Mouse (Mus musculus): ENCODE results near the gene Acot1. TPM values are rescaled to one million over a fixed set of nuclear protein-coding genes. Genes with fewer than 3 reads are reported as not detected.
"Not testable (repeated sequence)": the region's sequence is repeated elsewhere in the genome, so short reads cannot be mapped to it uniquely, and the experiment has no call there.

The Acot1 gene
- 37.4 and 48.4 TPM in 2 replicates for polyA plus RNA-seq (2015; fragmentation: Nextera tagmentation; extraction: Ambion mirVana)

GRCm38 (mm10) chr12:84009171-84009965 lies at the start of gene Acot1:
Acot1 (plus strand) TSS chr12:84009490.
- not testable (repeated sequence) for H3K4me1 ChIP-seq (ENCODE audit: control insufficient read depth, insufficient read depth, low read length); H3K27me3 ChIP-seq (ENCODE audit: control insufficient read depth, insufficient read depth, low read length); H3K9me3 ChIP-seq (replicated peaks; ENCODE audit: control insufficient read depth, low read length); H3K36me3 ChIP-seq (ENCODE audit: control insufficient read depth, insufficient read depth, low read length)
- H3K27ac ChIP-seq (ENCODE audit: low read length), result peak within 1 kb of the TSS; percentile 6; the same call in 1 of the 2 replicates
- peak; percentile 96 for ATAC-seq (ENCODE audit: insufficient read depth, low FRiP score)
- H3K4me3 ChIP-seq (replicated peaks; ENCODE audit: low read length), result peak within 1 kb of the TSS; percentile 49
- H3K4me2 ChIP-seq (ENCODE audit: low read depth, low read length), result peak within 1 kb of the TSS; percentile 45
- H3K9ac ChIP-seq (ENCODE audit: low read length), result peak within 1 kb of the TSS; percentile 68
- under 1% methylated on average over 53 of the region's 70 CpGs for WGBS

DNA sequence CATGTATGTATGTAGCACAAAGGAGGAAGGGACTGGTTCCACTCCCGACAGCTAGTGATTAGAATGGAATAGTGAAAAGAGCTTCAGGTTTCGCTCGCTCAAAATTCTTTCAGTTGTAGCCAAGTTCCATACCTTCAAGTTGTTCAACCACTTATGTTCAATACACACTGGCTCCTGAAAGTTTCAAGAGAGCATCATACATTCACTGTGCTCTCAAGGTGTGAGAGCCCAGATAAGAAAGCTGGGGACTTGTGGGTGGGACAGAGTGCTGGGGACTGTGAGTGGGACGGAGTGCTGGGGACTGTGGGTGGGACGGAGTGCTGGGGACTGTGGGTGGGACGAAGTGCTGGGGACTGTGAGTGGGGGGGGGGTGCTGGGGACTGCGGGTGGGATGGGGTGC lies 44.1 kb upstream of the Acot1 start:
- Histone ChIP-seq H3K9me3 (replicated peaks; ENCODE audit: control insufficient read depth, low read length) (no peaks in the 10 kb centered on the region), H3K27me3 (ENCODE audit: control insufficient read depth, insufficient read depth, low read length) (no peaks in the 10 kb centered on the region), H3K4me2 (ENCODE audit: low read depth, low read length) (no peak overlapping the region), H3K9ac (ENCODE audit: low read length) (no peak overlapping the region), H3K4me3 (replicated peaks; ENCODE audit: low read length) (no peak overlapping the region), H3K27ac (ENCODE audit: low read length) (no peak overlapping the region), H3K4me1 (ENCODE audit: control insufficient read depth, insufficient read depth, low read length) (no peaks in the 10 kb centered on the region), H3K36me3 (ENCODE audit: control insufficient read depth, insufficient read depth, low read length) (no peaks in the 10 kb centered on the region)
- no peak for ATAC-seq (ENCODE audit: insufficient read depth, low FRiP score)
- 77% methylated on average over 6 of the region's 7 CpGs for WGBS

DNA sequence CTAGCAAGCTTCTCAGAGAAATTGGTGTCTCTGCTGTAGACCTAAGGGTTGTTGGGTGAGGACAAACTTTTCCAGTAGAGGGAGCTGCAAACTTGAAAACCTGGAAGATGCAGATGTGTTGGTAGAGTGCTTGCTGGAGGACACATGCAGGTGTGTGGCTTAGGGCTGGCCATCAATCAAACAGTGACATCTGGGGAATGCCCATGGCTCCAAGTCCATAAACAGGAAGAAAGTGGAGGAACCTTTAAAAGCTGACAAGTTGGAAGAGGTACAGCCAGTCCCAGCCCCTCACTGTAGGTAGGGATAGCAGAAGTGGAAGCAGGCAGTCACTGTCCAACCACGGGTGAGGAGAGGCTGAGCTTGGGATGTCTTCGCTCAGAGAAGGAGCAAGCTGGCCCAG lies 37.2 kb upstream of the Acot1 start:
- Histone ChIP-seq H3K27me3 (ENCODE audit: control insufficient read depth, insufficient read depth, low read length) (no peaks in the 10 kb centered on the region), H3K36me3 (ENCODE audit: control insufficient read depth, insufficient read depth, low read length) (no peaks in the 10 kb centered on the region), H3K4me3 (replicated peaks; ENCODE audit: low read length) (no peak overlapping the region), H3K4me2 (ENCODE audit: low read depth, low read length) (no peak overlapping the region), H3K9ac (ENCODE audit: low read length) (no peak overlapping the region), H3K4me1 (ENCODE audit: control insufficient read depth, insufficient read depth, low read length) (no peaks in the 10 kb centered on the region), H3K9me3 (replicated peaks; ENCODE audit: control insufficient read depth, low read length) (no peaks in the 10 kb centered on the region), H3K27ac (ENCODE audit: low read length) (no peak overlapping the region)
- WGBS, result 41% methylated on average over 2 of the region's 2 CpGs
- ATAC-seq (ENCODE audit: insufficient read depth, low FRiP score), result peak; percentile 60; the same call in 1 of the 2 replicates

DNA sequence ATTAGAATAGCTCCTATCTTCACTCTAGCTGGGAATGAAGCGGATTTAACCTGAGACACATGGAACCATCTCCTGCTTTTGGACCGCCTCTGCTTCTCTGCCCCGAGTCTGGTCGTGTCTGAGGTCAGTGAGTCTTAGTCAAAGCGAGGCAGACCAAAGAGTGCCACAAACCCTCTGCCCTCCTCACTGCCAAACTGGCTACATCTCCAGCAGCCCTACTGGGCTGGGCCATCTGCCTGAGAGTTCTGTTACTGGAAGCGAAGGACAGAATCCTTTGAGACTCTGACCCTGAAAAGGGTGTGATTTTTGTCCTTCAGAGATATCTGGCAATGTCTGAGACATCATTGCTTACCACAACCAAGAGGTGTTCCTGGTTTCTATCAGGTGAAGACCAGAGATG lies 30.4 kb upstream of the Acot1 start:
- no peaks in the 10 kb centered on the region for H3K27me3 ChIP-seq (ENCODE audit: control insufficient read depth, insufficient read depth, low read length)
- no peak overlapping the region for H3K9ac ChIP-seq (ENCODE audit: low read length)
- 85% methylated on average over 6 of the region's 6 CpGs for WGBS
- H3K9me3 ChIP-seq (replicated peaks; ENCODE audit: control insufficient read depth, low read length), result no peaks in the 10 kb centered on the region
- H3K36me3 ChIP-seq (ENCODE audit: control insufficient read depth, insufficient read depth, low read length), result no peaks in the 10 kb centered on the region
- H3K4me2 ChIP-seq (ENCODE audit: low read depth, low read length), result no peak overlapping the region
- ATAC-seq (ENCODE audit: insufficient read depth, low FRiP score), result no peak
- no peak overlapping the region for H3K27ac ChIP-seq (ENCODE audit: low read length)
- no peaks in the 10 kb centered on the region for H3K4me1 ChIP-seq (ENCODE audit: control insufficient read depth, insufficient read depth, low read length)
- no peak overlapping the region for H3K4me3 ChIP-seq (replicated peaks; ENCODE audit: low read length)

GRCm38 (mm10) chr12:83981615-83982014 lies 27.7 kb upstream of the Acot1 start:
- H3K9me3 ChIP-seq (replicated peaks; ENCODE audit: control insufficient read depth, low read length), result no peaks in the 10 kb centered on the region
- ATAC-seq (ENCODE audit: insufficient read depth, low FRiP score), result no peak
- H3K4me3 ChIP-seq (replicated peaks; ENCODE audit: low read length), result no peak overlapping the region
- no peaks in the 10 kb centered on the region for H3K36me3 ChIP-seq (ENCODE audit: control insufficient read depth, insufficient read depth, low read length)
- H3K9ac ChIP-seq (ENCODE audit: low read length), result no peak overlapping the region
- H3K4me1 ChIP-seq (ENCODE audit: control insufficient read depth, insufficient read depth, low read length), result no peaks in the 10 kb centered on the region; the same call in 1 of the 2 replicates
- H3K4me2 ChIP-seq (ENCODE audit: low read depth, low read length), result no peak overlapping the region
- H3K27ac ChIP-seq (ENCODE audit: low read length), result no peak overlapping the region
- H3K27me3 ChIP-seq (ENCODE audit: control insufficient read depth, insufficient read depth, low read length), result no peaks in the 10 kb centered on the region
- 79% methylated on average over 4 of the region's 4 CpGs for WGBS

DNA sequence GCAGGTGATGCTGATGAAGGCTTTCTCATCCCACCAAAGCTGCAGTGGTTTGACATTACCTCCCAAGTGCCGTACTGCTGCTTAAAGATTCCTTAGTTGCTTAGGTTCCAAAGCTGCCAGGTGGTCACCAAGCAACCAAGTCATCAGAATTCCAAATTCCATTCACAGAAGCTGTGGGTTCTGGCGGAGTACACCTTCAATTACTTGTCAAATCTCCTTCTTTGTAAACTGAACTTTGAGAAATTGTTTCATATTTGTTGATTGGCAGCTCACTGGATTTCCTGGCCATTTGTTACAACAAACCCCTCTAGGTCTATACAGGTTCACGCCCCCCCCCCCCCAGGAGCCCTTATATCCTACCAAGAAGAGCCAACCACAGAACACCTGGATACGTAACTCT lies 24.5 kb upstream of the Acot1 start, which contains the start of gene Heatr4:
Gene Heatr4, minus strand, starts transcription at position 101 of the 400 bp plus-strand sequence.
- no peak for ATAC-seq (ENCODE audit: insufficient read depth, low FRiP score)
- Histone ChIP-seq H3K4me2 (ENCODE audit: low read depth, low read length) (no peak within 1 kb of the TSS), H3K27me3 (ENCODE audit: control insufficient read depth, insufficient read depth, low read length) (no peaks in the 10 kb centered on the region), H3K9ac (ENCODE audit: low read length) (no peak within 1 kb of the TSS), H3K27ac (ENCODE audit: low read length) (no peak within 1 kb of the TSS), H3K4me1 (ENCODE audit: control insufficient read depth, insufficient read depth, low read length) (peaks cover 3% of the 10 kb centered on the region; the same call in 1 of the 2 replicates), H3K9me3 (replicated peaks; ENCODE audit: control insufficient read depth, low read length) (no peaks in the 10 kb centered on the region; the same call in 1 of the 2 replicates), H3K4me3 (replicated peaks; ENCODE audit: low read length) (no peak within 1 kb of the TSS), H3K36me3 (ENCODE audit: control insufficient read depth, insufficient read depth, low read length) (no peaks in the 10 kb centered on the region)
- whole genome bisulfite sequencing, result 80% methylated on average over 4 of the region's 4 CpGs

DNA sequence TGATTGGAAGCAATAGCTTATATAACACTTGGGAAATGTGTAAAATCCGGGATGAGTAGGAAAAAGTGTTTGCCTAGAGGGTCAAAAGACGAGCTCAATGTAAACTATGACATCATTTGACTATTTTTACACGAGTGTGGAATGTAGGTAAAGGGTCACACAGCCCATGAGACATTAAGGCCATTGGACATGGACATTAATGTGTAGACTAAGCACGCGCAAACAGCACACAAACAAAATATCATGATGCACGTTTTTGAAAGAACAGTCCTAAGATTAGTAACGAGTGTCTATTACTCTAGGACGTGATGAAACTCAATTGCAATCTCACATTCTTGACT lies 22.1 kb upstream of the Acot1 start:
- H3K9me3 ChIP-seq (replicated peaks; ENCODE audit: control insufficient read depth, low read length), result no peaks in the 10 kb centered on the region; the same call in 1 of the 2 replicates
- H3K36me3 ChIP-seq (ENCODE audit: control insufficient read depth, insufficient read depth, low read length), result no peaks in the 10 kb centered on the region
- H3K27me3 ChIP-seq (ENCODE audit: control insufficient read depth, insufficient read depth, low read length), result no peaks in the 10 kb centered on the region
- peak overlapping the region; percentile 97 for H3K27ac ChIP-seq (ENCODE audit: low read length)
- peak overlapping the region; percentile 52 for H3K4me2 ChIP-seq (ENCODE audit: low read depth, low read length)
- peaks cover 3% of the 10 kb centered on the region; the same call in 1 of the 2 replicates for H3K4me1 ChIP-seq (ENCODE audit: control insufficient read depth, insufficient read depth, low read length)
- peak overlapping the region; percentile 69 for H3K4me3 ChIP-seq (replicated peaks; ENCODE audit: low read length)
- H3K9ac ChIP-seq (ENCODE audit: low read length), result peak overlapping the region; percentile 88
- no peak for ATAC-seq (ENCODE audit: insufficient read depth, low FRiP score)
- WGBS, result 16% methylated on average over 8 of the region's 8 CpGs

DNA sequence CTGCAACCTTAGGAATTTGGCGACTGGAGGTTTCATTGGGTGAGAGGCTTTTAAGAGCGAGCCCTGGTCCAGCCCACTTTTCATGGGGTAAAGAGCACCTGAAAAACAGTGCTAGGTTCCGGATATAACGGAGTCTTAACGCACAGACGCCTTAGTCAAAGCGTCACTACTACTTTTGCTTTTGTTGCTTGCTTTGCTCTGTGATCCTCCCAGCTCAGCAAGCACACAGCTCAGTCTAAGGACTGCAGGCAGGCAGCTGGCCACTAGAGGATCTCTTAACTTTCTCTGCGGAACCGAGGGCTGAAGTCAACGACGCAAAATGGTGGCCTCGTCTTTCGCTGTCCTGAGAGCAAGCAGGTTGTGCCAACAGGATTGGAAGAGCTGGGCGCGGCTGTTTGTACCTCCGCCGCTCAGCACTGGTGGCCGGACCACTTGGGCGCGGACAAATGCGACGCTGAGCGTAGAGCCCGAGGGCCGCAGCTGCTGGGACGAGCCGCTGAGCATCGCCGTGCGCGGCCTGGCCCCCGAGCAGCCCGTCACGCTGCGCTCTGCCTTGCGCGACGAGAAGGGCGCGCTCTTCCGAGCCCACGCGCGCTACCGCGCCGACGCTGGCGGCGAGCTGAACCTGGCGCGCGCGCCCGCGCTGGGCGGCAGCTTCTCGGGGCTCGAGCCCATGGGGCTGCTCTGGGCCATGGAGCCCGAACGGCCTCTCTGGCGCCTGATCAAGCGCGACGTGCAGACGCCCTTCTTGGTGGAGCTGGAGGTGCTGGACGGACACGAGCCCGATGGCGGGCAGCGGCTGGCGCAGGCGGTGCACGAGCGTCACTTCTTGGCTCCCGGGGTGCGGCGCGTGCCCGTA lies 21.5 kb upstream of the Acot1 start, which contains the start of gene Acot2:
Gene Acot2, plus strand, starts transcription at position 279 of the 859 bp plus-strand sequence.
- Histone ChIP-seq H3K27ac (ENCODE audit: low read length) (peak within 1 kb of the TSS; percentile 97), H3K9me3 (replicated peaks; ENCODE audit: control insufficient read depth, low read length) (no peaks in the 10 kb centered on the region; the same call in 1 of the 2 replicates), H3K4me1 (ENCODE audit: control insufficient read depth, insufficient read depth, low read length) (peaks cover 3% of the 10 kb centered on the region; the same call in 1 of the 2 replicates), H3K36me3 (ENCODE audit: control insufficient read depth, insufficient read depth, low read length) (no peaks in the 10 kb centered on the region), H3K27me3 (ENCODE audit: control insufficient read depth, insufficient read depth, low read length) (no peaks in the 10 kb centered on the region), H3K4me2 (ENCODE audit: low read depth, low read length) (peak within 1 kb of the TSS; percentile 52), H3K9ac (ENCODE audit: low read length) (peak within 1 kb of the TSS; percentile 88), H3K4me3 (replicated peaks; ENCODE audit: low read length) (peak within 1 kb of the TSS; percentile 69)
- ATAC-seq (ENCODE audit: insufficient read depth, low FRiP score), result peak; percentile 93
- WGBS, result under 1% methylated on average over 74 of the region's 80 CpGs

Data from stomach, embryonic 16.5 days (tissue).